Mouse (Mus musculus): ENCODE measurements around the gene Kctd3.

Kctd3 gene

GRCm38 (mm10) chr1:189010671-189011070 lies 3.0 kb upstream of the Kctd3 start:
- no peak for DNase-seq (ENCODE audit: low read depth, low spot score)

GRCm38 (mm10) chr1:189007980-189008324 lies 311 bp upstream of the Kctd3 start:
- DNase-seq (ENCODE audit: low read depth, low spot score) = no peak

- no peak for DNase-seq (ENCODE audit: low read depth, low spot score)
Measured at GRCm38 (mm10) chr1:189006826-189007225, 815 bp downstream of the Kctd3 start.

- DNase-seq (ENCODE audit: low read depth, low spot score) = no peak
Measured at GRCm38 (mm10) chr1:189006267-189006666, 1.4 kb downstream of the Kctd3 start.

- DNase-seq (ENCODE audit: low read depth, low spot score) = no peak
Measured at GRCm38 (mm10) chr1:189004774-189005173, 2.9 kb downstream of the Kctd3 start.

DNA sequence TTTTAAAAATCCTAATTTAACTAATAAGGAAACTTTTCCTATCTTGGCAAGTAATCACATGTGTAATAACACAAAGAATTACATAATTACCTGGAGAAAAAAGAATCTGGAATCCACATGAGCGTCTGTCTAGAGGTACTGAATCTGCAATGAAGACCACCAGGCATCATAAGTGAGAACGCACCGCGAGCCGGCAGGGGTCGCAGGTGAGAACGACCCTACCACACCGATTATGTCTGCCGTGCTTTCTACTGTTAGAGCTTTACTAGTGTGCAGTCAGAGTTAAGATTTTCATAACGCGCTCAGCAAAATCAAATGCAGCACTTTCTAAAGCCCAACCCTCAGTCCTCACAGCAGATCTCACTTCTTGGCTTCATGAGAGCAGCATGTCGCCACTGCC lies 5.8 kb downstream of the Kctd3 start:
- no peak for DNase-seq (ENCODE audit: low read depth, low spot score)

GRCm38 (mm10) chr1:188999981-189000380 lies 7.7 kb downstream of the Kctd3 start:
- no peak for DNase-seq (ENCODE audit: low read depth, low spot score)

DNA sequence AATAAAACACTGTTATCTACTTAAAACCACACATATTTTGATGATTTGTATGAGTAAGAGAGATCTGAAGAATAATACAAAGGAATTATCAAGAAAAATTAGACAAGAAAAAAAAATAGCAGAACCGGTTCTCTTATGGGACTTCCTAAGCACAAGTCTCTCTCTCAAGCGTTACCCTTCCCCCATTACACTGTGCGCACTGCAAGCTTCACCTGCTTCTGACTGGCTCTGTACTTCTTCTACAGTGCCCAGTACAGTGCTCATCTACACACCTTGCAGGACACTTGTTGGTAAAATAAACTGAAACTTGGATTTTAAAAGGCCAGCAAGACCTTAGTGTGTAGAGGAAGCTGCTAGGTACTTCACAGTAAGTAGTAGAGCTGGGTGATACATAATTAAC lies 9.7 kb downstream of the Kctd3 start:
- DNase-seq (ENCODE audit: low read depth, low spot score) = no peak

DNA sequence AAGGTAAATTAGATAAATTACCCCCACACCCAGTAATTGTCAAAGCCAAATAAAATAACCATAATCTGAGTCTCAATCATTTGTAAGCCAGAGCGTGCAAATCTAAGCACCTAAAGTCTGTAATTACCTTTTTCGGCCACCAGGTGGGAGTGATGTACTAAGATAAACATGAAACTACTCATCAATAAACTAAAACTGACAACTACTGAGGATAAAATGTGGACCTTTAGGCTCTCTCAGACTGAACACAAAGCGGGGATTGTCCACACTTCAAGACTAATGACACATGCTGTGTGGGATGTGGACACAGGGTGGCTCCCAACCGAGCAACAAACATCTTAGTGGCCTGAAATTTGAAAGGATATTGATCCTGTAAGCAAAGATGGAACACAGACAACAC lies 14.4 kb downstream of the Kctd3 start:
- DNase-seq (ENCODE audit: low read depth, low spot score) = no peak

DNA sequence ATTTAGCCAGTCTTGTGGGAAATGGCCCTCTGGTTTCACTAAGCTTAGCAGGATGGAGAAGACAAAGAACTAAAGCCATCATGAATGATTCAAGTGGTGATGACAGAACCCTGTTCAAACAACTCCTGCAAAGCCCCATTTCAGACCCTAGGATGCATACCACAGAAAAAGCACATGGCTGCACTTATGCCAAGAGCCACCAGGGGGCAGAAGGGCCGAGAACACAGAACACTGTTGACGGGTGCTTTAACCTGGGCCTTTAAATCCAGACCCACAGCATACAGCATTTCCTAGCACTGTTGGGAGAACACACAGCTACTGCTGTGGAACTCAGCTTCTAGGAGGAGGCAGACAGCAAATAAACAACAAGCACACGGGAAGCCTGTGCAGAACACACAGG lies 27.6 kb downstream of the Kctd3 start:
- no peak for DNase-seq (ENCODE audit: low read depth, low spot score)

- DNase-seq (ENCODE audit: low read depth, low spot score) = no peak
Measured at GRCm38 (mm10) chr1:188973926-188974325, 33.7 kb downstream of the Kctd3 start.

- DNase-seq (ENCODE audit: low read depth, low spot score) = no peak
Measured at GRCm38 (mm10) chr1:188973078-188973477, 34.6 kb downstream of the Kctd3 start.

DNA sequence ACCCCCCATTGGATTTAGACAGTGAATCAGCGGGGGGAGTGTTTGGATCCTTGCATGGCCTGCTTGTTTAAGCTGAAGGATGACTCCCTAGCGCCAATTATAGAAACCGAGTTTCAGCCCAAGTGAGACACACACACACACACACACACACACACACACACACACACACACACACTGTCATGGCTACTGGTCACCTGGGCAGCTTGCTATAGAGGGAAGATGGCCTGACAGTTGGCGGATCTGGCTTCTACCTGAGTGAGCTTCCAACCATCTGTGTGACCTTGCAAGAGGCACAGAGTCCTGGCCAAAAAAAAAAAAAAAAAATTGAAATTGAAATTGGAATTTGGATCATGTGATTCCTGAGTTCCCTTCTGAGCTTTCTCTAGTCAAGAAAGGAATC lies 55.1 kb downstream of the Kctd3 start:
- no peak for DNase-seq (ENCODE audit: low read depth, low spot score)

- no peak for DNase-seq (ENCODE audit: low read depth, low spot score)
Measured at GRCm38 (mm10) chr1:188951091-188951490, 56.5 kb downstream of the Kctd3 start.

DNA sequence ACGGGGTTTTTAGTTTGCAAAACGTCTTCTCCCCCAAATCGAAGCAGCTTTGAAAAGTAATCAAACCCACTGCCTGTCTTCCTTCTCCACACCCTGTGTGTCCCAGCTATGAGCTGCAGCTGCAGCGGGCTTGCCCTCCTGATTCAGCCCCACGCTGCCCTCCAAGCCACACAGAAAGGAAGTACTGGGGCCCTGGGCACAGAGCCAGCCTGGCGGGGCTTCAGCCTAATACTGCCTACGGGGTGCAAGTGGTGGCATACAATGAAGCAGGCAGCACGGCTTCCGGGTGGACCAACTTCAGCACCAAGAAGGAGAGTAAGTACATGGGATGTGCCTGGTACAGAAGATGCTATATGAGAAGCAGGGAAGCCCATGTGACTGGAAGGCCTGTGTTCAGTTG lies 59.4 kb downstream of the Kctd3 start:
- no peak for DNase-seq (ENCODE audit: low read depth, low spot score)

DNA sequence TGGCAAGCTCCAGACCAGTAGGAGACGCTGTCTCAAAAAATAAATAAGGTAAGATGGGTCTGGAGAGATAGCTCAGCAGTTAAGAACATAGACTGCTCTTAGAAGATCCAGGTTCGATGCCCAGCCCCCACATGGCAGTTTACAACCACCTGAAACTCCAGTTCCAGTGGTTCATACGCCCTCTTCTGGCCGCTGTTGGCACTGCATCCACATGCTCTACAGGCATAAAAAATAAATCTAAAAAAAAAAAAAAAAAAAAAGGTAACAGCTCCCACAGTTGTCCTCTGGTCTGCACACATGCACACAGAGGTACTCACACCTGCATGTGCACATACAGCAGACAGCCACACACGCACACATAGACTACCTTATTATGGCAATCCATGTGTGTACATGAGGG lies 59.8 kb downstream of the Kctd3 start:
- no peak for DNase-seq (ENCODE audit: low read depth, low spot score)

- no peak for DNase-seq (ENCODE audit: low read depth, low spot score)
Measured at GRCm38 (mm10) chr1:188946849-188947248, 60.8 kb downstream of the Kctd3 start.

DNA sequence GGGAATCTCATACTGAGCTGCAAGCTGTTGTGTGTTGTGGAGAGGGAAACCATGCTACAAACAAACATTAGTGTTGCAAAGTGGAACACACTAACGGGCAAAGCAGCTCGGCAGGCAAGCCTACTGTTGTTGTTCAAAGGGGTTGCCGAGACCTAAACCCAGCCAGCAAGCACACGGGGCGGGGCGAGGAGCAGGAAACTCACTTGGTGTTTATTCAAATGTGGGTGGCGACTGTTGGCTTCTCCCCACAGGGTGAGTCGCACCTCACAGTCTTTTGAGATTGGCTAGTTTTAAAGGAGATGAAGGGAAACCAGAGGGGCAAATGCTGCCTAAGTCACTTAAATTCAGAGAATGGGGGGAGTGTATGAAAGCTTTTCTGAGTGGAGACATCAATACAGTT lies 62.3 kb downstream of the Kctd3 start:
- DNase-seq (ENCODE audit: low read depth, low spot score) = no peak

DNA sequence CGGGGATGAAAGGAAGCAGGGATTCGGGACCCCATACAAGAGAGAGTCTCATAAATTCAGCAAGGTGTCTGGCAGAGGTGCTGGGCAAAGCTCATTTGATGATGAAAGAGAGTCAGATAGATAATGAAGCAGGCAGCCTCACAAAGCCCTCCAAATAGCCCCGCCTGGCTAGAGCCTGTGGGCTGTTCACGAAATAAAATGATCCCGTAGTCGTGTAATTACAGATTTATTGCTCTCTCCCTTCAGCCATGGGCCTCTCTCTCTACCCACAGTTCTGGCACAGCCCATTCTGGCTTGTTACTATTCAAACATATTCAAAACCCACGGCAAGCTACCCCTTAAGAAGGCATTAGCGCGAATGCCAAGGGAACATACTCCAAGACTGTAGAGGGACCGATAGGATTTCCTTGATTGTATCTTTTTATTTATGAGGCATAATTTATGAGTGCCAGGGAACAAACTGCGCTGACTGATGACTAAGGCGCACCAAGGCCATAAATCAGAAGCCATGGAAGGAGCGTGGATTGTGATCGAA lies 70.3 kb downstream of the Kctd3 start:
- no peak for DNase-seq (ENCODE audit: low read depth, low spot score)
